Mouse (Mus musculus) cerebellum, adult 2 months (tissue): ENCODE results near the gene Dusp19. TPM values are rescaled to one million over a fixed set of nuclear protein-coding genes. Genes with fewer than 3 reads are reported as not detected.

Experiments used
- DNase-seq, 2 experiments: peaks; one replicate each; pipeline ENCODE4 v3.0.0; 2021
- H3K27ac ChIP-seq: fragments of 200-500 bp; 2 replicates; pipeline ENCODE4 v1.5.1; 2012; ENCODE audit warnings: low read length, control low read depth, inconsistent platforms; ENCODE audit not compliant: insufficient read depth
- H3K27me3 ChIP-seq: fragments of 200-500 bp; 2 replicates; pipeline ENCODE4 v1.6.1; 2012; ENCODE audit warnings: inconsistent platforms, mild to moderate bottlenecking, low read length, moderate library complexity; ENCODE audit not compliant: control insufficient read depth, insufficient read depth
- H3K4me1 ChIP-seq: fragments of 200-500 bp; 2 replicates; pipeline ENCODE4 v1.6.1; 2011; ENCODE audit warnings: low read length; ENCODE audit not compliant: control insufficient read depth, insufficient read depth
- H3K4me3 ChIP-seq: fragments of 200-500 bp; replicated peaks from 2 replicates; pipeline ENCODE3; 2011; ENCODE audit warnings: mild to moderate bottlenecking, low read depth, low read length, control low read depth; ENCODE audit not compliant: insufficient read depth
- CTCF ChIP-seq: fragments of 200-500 bp; IDR thresholded peaks from 2 replicates; pipeline ENCODE4 v1.5.1; 2011; ENCODE audit warnings: low read depth, mild to moderate bottlenecking, control low read depth, low read length, moderate library complexity, borderline replicate concordance; ENCODE audit not compliant: insufficient read depth
- POLR2A ChIP-seq: fragments of 200-500 bp; IDR thresholded peaks from 2 replicates; pipeline ENCODE4 v1.6.1; 2011; ENCODE audit warnings: low read length, control low read depth, borderline replicate concordance; ENCODE audit not compliant: insufficient read depth
- WGBS: fragments of 180-500 bp; shearing (Covaris S2); methylation state at CpG from one replicate; pipeline ENCODE4 v1.1.7; 2018; 5-methylcytosine and 5-hydroxymethylcytosine counted together
- polyA plus RNA-seq: library from polyadenylated mRNA; depleted of rRNA; stranded (reverse); fragments of >200 nt; gene quantifications from 2 replicates; pipeline ENCODE4 v1.2.3, GENCODE M21; 2012; rRNA removed

Dusp19 gene
- polyA plus RNA-seq, 1 experiment = 16.4 TPM

GRCm38 (mm10) chr2:80639864-80640263 lies 23.0 kb downstream of the Dusp19 start:
- DNase-seq = no peak
- no peak overlapping the region for H3K4me3 ChIP-seq
- WGBS = 30% methylated on average over 3 of the region's 3 CpGs
- H3K4me1 ChIP-seq = peaks cover 6% of the 10 kb centered on the region; the same call in 1 of the 2 replicates
- no peaks in the 10 kb centered on the region for H3K27me3 ChIP-seq
- no peak for TF ChIP-seq CTCF
- no peak for TF ChIP-seq POLR2A
- H3K27ac ChIP-seq = no peak overlapping the region

GRCm38 (mm10) chr2:80661414-80661813 lies 44.6 kb downstream of the Dusp19 start:
- TF ChIP-seq POLR2A (no peak), CTCF (no peak)
- Histone ChIP-seq H3K4me3 (no peak overlapping the region), H3K4me1 (no peaks in the 10 kb centered on the region), H3K27ac (no peak overlapping the region), H3K27me3 (no peaks in the 10 kb centered on the region)
- no peak for DNase-seq

- Histone ChIP-seq H3K4me1 (peaks cover 2% of the 10 kb centered on the region; the same call in 1 of the 2 replicates), H3K27me3 (no peaks in the 10 kb centered on the region), H3K4me3 (no peak overlapping the region), H3K27ac (no peak overlapping the region)
- DNase-seq = no peak
- 100% methylated on average over 2 of the region's 2 CpGs for WGBS
- no peak for TF ChIP-seq CTCF
- no peak for TF ChIP-seq POLR2A
Measured at GRCm38 (mm10) chr2:80662682-80663081, 45.8 kb downstream of the Dusp19 start.

GRCm38 (mm10) chr2:80667396-80667964 lies 50.6 kb downstream of the Dusp19 start:
- DNase-seq = peak; percentile 23 to 53
- Histone ChIP-seq H3K4me1 (peaks cover 2% of the 10 kb centered on the region; the same call in 1 of the 2 replicates), H3K4me3 (no peak overlapping the region), H3K27me3 (no peaks in the 10 kb centered on the region), H3K27ac (no peak overlapping the region)
- TF ChIP-seq POLR2A = no peak
- no peak for TF ChIP-seq CTCF
- WGBS = 46% methylated on average over 5 of the region's 5 CpGs

GRCm38 (mm10) chr2:80669868-80670666 lies 53.2 kb downstream of the Dusp19 start:
- H3K4me1 ChIP-seq = peaks cover 2% of the 10 kb centered on the region; the same call in 1 of the 2 replicates
- H3K27me3 ChIP-seq = no peaks in the 10 kb centered on the region
- H3K4me3 ChIP-seq = no peak overlapping the region
- WGBS = 82% methylated on average over 11 of the region's 11 CpGs
- no peak overlapping the region for H3K27ac ChIP-seq
- DNase-seq = no peak
- TF ChIP-seq POLR2A (no peak), CTCF (no peak)

- TF ChIP-seq CTCF (no peak), POLR2A (no peak)
- Histone ChIP-seq H3K4me3 (no peak overlapping the region), H3K27me3 (no peaks in the 10 kb centered on the region), H3K27ac (no peak overlapping the region), H3K4me1 (no peaks in the 10 kb centered on the region)
- no peak for DNase-seq
- 71% methylated on average over 8 of the region's 8 CpGs for WGBS
Measured at GRCm38 (mm10) chr2:80678803-80679202, 62.0 kb downstream of the Dusp19 start.

Other genes starting within 250 kb of the Dusp19 start
- gene Frzb, start 169.4 kb upstream of the Dusp19 start, polyA plus RNA-seq = 3.3 and 3.7 TPM in 2 replicates
- gene Nckap1, start 35.7 kb upstream of the Dusp19 start, polyA plus RNA-seq = 173 and 177 TPM in 2 replicates
- gene Nup35, start 191 bp downstream of the Dusp19 start, polyA plus RNA-seq = 27.1 and 29.9 TPM in 2 replicates